ENCODE assay signal across 7 mouse cellular contexts in the genomic region with DNA sequence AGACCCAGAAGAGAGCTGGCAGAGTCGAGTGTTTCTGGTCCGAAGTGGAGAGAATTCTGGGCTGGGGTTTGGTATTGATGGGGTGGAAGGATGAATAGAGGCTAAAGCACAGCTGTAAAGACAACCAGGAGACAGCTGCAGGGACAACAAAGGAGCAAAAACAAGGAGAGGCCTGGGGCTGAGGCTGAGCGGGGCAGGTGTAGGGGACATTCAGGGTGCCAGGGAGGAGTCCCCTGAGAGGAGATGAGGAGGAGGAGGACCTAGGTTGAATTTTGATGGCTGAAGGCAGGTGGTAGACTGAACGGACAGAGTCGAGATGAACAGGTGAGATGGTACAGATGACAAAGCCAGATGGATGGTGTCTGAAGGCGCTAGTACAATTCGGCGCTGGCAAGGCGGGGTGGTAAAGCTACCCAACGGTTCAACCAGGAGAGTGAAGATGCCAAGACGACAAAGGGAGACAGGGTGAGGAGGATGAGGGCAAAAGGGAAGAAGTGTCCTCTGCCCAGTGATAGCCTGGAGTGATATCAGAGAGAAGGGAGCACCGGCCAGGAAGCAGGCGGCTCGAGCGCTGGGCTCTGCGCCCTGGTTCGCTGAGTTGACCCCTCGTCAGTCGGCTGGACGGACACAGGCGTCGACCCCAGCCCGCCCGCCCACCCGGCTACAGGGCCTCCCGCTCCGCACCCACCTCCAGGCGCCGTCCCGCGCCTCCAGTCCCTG. TPM values are rescaled to one million over a fixed set of nuclear protein-coding genes. Genes with fewer than 3 reads are reported as not detected.
DNase-seq lines count a peak whose midpoint lies in the region; ATAC-seq and TF ChIP-seq lines count a peak whose summit lies in the region.

No protein-coding gene starts in this region.

- 6% methylated on average over 31 of the region's 31 CpGs for WGBS in lung, embryonic 15.5 days
- WGBS in intestine, postnatal 0 days, result 24% methylated on average over 12 of the region's 31 CpGs
- 5% methylated on average over 28 of the region's 31 CpGs for WGBS in neural tube, embryonic 15.5 days

- TF ChIP-seq CTCF in intestine, postnatal 0 days (IDR thresholded peaks at IDR 0.05; ENCODE audit: low read depth), result no peak

- no peak for DNase-seq in lung, postnatal 25 days (ENCODE audit: low spot score)
- no peak for DNase-seq in gastrocnemius, postnatal 4 days (ENCODE audit: low spot score in 2 of 2)
- DNase-seq in right cerebral cortex, postnatal 36 days (ENCODE audit: low spot score in 2 of 2), result no peak

- H3K27me3 ChIP-seq in lung, embryonic 15.5 days, result no peaks in the 10 kb centered on the region
- H3K27me3 ChIP-seq in erythroblast, embryonic 14.5 days (ENCODE audit: control insufficient read depth), result peaks cover 9% of the 10 kb centered on the region; the same call in 1 of the 2 replicates
- no peaks in the 10 kb centered on the region for H3K27me3 ChIP-seq in intestine, postnatal 0 days (replicated peaks; ENCODE audit: control insufficient read depth, insufficient read depth, low read length)
- H3K27me3 ChIP-seq in neural tube, embryonic 15.5 days (replicated peaks), result no peaks in the 10 kb centered on the region

- H3K4me3 ChIP-seq in lung, embryonic 15.5 days, result peak overlapping the region; percentile 62
- peak overlapping the region; percentile 81 for H3K4me3 ChIP-seq in erythroblast, embryonic 14.5 days (replicated peaks)
- peak overlapping the region; percentile 56 for H3K4me3 ChIP-seq in intestine, postnatal 0 days (ENCODE audit: low read depth, low read length)
- H3K4me3 ChIP-seq in neural tube, embryonic 15.5 days (replicated peaks), result peak overlapping the region; percentile 61

- H3K4me2 ChIP-seq in lung, embryonic 15.5 days, result peak overlapping the region; percentile 96
- H3K4me2 ChIP-seq in intestine, postnatal 0 days (replicated peaks; ENCODE audit: low read depth), result peak overlapping the region; percentile 93
- H3K4me2 ChIP-seq in neural tube, embryonic 15.5 days, result peak overlapping the region; percentile 73

- H3K4me1 ChIP-seq in lung, embryonic 15.5 days, result peaks cover 22% of the 10 kb centered on the region
- peaks cover 37% of the 10 kb centered on the region for H3K4me1 ChIP-seq in erythroblast, embryonic 14.5 days (ENCODE audit: control insufficient read depth)
- no peaks in the 10 kb centered on the region; the same call in 1 of the 2 replicates for H3K4me1 ChIP-seq in intestine, postnatal 0 days (replicated peaks; ENCODE audit: control insufficient read depth, insufficient read depth, low read length)
- peaks cover 30% of the 10 kb centered on the region for H3K4me1 ChIP-seq in neural tube, embryonic 15.5 days

- peak overlapping the region; percentile 73 for H3K9ac ChIP-seq in lung, embryonic 15.5 days
- peak overlapping the region; percentile 45 for H3K9ac ChIP-seq in intestine, postnatal 0 days (ENCODE audit: low read depth, low read length)
- peak overlapping the region; percentile 83 for H3K9ac ChIP-seq in neural tube, embryonic 15.5 days (replicated peaks)

- peaks cover 27% of the 10 kb centered on the region for H3K36me3 ChIP-seq in lung, embryonic 15.5 days
- peaks cover 61% of the 10 kb centered on the region for H3K36me3 ChIP-seq in erythroblast, embryonic 14.5 days (ENCODE audit: control insufficient read depth)
- peaks cover 15% of the 10 kb centered on the region for H3K36me3 ChIP-seq in intestine, postnatal 0 days (ENCODE audit: control insufficient read depth, insufficient read depth)
- peaks cover 27% of the 10 kb centered on the region for H3K36me3 ChIP-seq in neural tube, embryonic 15.5 days

- H3K9me3 ChIP-seq in lung, embryonic 15.5 days, result no peaks in the 10 kb centered on the region
- H3K9me3 ChIP-seq in erythroblast, embryonic 14.5 days (ENCODE audit: control insufficient read depth, low read length), result no peaks in the 10 kb centered on the region
- no peaks in the 10 kb centered on the region for H3K9me3 ChIP-seq in intestine, postnatal 0 days (ENCODE audit: control insufficient read depth)
- no peaks in the 10 kb centered on the region for H3K9me3 ChIP-seq in neural tube, embryonic 15.5 days (replicated peaks)

- peak overlapping the region; percentile 61 for H3K27ac ChIP-seq in lung, embryonic 15.5 days
- no peak overlapping the region for H3K27ac ChIP-seq in intestine, postnatal 0 days (ENCODE audit: low read depth, low read length)
- H3K27ac ChIP-seq in neural tube, embryonic 15.5 days (replicated peaks), result peak overlapping the region; percentile 86

- ATAC-seq in lung, embryonic 15.5 days (ENCODE audit: borderline replicate concordance, extremely low read depth, low FRiP score, low TSS enrichment), result peak; percentile 12; the same call in 1 of the 2 replicates
- ATAC-seq in intestine, postnatal 0 days, result peak; percentile 13; the same call in 1 of the 2 replicates
- peak; percentile 62 for ATAC-seq in neural tube, embryonic 15.5 days (ENCODE audit: low FRiP score)

RNA-seq across cellular contexts. Expression of a gene that starts 0.5 kb away (rescaled TPM):
- polyA plus RNA-seq in lung, embryonic 15.5 days (2015; fragmentation: Nextera tagmentation; extraction: Ambion mirVana), result 3.2 and 3.6 TPM in 2 replicates
- 0.12 and 0.28 TPM in 2 replicates for polyA plus RNA-seq in erythroblast, embryonic 14.5 days (2012)
- polyA plus RNA-seq in intestine, postnatal 0 days (2015; fragmentation: Nextera tagmentation; extraction: Ambion mirVana), result 1.0 and 1.2 TPM in 2 replicates
- polyA plus RNA-seq in neural tube, embryonic 15.5 days (2015; fragmentation: Nextera tagmentation; extraction: Ambion mirVana), result 8.9 and 10.0 TPM in 2 replicates
- total RNA-seq in gastrocnemius, postnatal 4 days (2021), result 1 to 10 TPM; 1.5 to 2.6 TPM

RNA-seq across cellular contexts. Expression of a gene that starts 15.8 kb away (rescaled TPM):
- 4.2 and 5.6 TPM in 2 replicates for polyA plus RNA-seq in lung, embryonic 15.5 days (2015; fragmentation: Nextera tagmentation; extraction: Ambion mirVana)
- 0.07 TPM in 1 of 2 replicates, not detected in the other for polyA plus RNA-seq in erythroblast, embryonic 14.5 days (2012)
- polyA plus RNA-seq in intestine, postnatal 0 days (2015; fragmentation: Nextera tagmentation; extraction: Ambion mirVana), result 3.8 and 4.0 TPM in 2 replicates
- polyA plus RNA-seq in neural tube, embryonic 15.5 days (2015; fragmentation: Nextera tagmentation; extraction: Ambion mirVana), result 2.0 and 3.9 TPM in 2 replicates
- total RNA-seq in gastrocnemius, postnatal 4 days (2021), result 1 to 10 TPM; 3.7 to 3.8 TPM

RNA-seq across cellular contexts. Expression of a gene that starts 18.4 kb away (rescaled TPM):
- polyA plus RNA-seq in lung, embryonic 15.5 days (2015; fragmentation: Nextera tagmentation; extraction: Ambion mirVana), result 50.7 and 53.0 TPM in 2 replicates
- 0.74 and 0.75 TPM in 2 replicates for polyA plus RNA-seq in erythroblast, embryonic 14.5 days (2012)
- polyA plus RNA-seq in intestine, postnatal 0 days (2015; fragmentation: Nextera tagmentation; extraction: Ambion mirVana), result 21.7 and 24.0 TPM in 2 replicates
- 13.8 and 23.4 TPM in 2 replicates for polyA plus RNA-seq in neural tube, embryonic 15.5 days (2015; fragmentation: Nextera tagmentation; extraction: Ambion mirVana)
- total RNA-seq in gastrocnemius, postnatal 4 days (2021), result 10 to 100 TPM; 16.2 to 16.7 TPM

RNA-seq across cellular contexts. Expression of a gene that starts 19.4 kb away (rescaled TPM):
- 142 and 147 TPM in 2 replicates for polyA plus RNA-seq in lung, embryonic 15.5 days (2015; fragmentation: Nextera tagmentation; extraction: Ambion mirVana)
- 2.7 and 8.5 TPM in 2 replicates for polyA plus RNA-seq in erythroblast, embryonic 14.5 days (2012)
- 49.9 and 51.9 TPM in 2 replicates for polyA plus RNA-seq in intestine, postnatal 0 days (2015; fragmentation: Nextera tagmentation; extraction: Ambion mirVana)
- polyA plus RNA-seq in neural tube, embryonic 15.5 days (2015; fragmentation: Nextera tagmentation; extraction: Ambion mirVana), result 95.7 and 115 TPM in 2 replicates
- total RNA-seq in gastrocnemius, postnatal 4 days (2021), result 100 to 1,000 TPM in 1 of 2 experiments, 10 to 100 TPM in 1; 97.8 to 121 TPM

RNA-seq across cellular contexts. Expression of a gene that starts 31.2 kb away (rescaled TPM):
- polyA plus RNA-seq in lung, embryonic 15.5 days (2015; fragmentation: Nextera tagmentation; extraction: Ambion mirVana), result 12.0 and 14.1 TPM in 2 replicates
- 0.10 and 0.13 TPM in 2 replicates for polyA plus RNA-seq in erythroblast, embryonic 14.5 days (2012)
- 6.5 and 6.6 TPM in 2 replicates for polyA plus RNA-seq in intestine, postnatal 0 days (2015; fragmentation: Nextera tagmentation; extraction: Ambion mirVana)
- 19.3 and 20.9 TPM in 2 replicates for polyA plus RNA-seq in neural tube, embryonic 15.5 days (2015; fragmentation: Nextera tagmentation; extraction: Ambion mirVana)
- 10 to 100 TPM; 23.1 to 27.4 TPM for total RNA-seq in gastrocnemius, postnatal 4 days (2021)

Comparison
In these comparisons a context has a peak if more than half of its experiments do, and no peak if none do; other contexts are left out.
1. ATAC-seq: peak in every context shown above with its lines; median percentile 62 in neural tube, embryonic 15.5 days; 13 in intestine, postnatal 0 days; 12 in lung, embryonic 15.5 days.